Mouse (Mus musculus) forebrain, embryonic 12.5 days (tissue): ENCODE measurements at regions not wholly inside any gene's neighbourhood (a gene's known extent, or its start where the extent isn't known, plus 50 kb on each side); places are given as distances from the start of the nearest gene placed in this dataset.

Experiments
- ATAC-seq: fragments of 200-750 bp; cut with Nextera tagmentation; 2 replicates; pipeline ENCODE4 v1.8.0; 2017; ENCODE audit warnings: moderate TSS enrichment; ENCODE audit not compliant: low FRiP score
- H3K27ac ChIP-seq: fragments of 300-500 bp; sonication (generic); 2 replicates; pipeline ENCODE4 v1.5.1; 2016; ENCODE audit warnings: mild to moderate bottlenecking
- H3K27me3 ChIP-seq: fragments of 300-500 bp; sonication (generic); 2 replicates; pipeline ENCODE4 v1.6.1; 2016; ENCODE audit warnings: mild to moderate bottlenecking
- H3K36me3 ChIP-seq: fragments of 300-500 bp; sonication (generic); replicated peaks from 2 replicates; pipeline ENCODE4 v1.6.1; 2016; ENCODE audit warnings: mild to moderate bottlenecking
- H3K4me1 ChIP-seq: fragments of 300-500 bp; sonication (generic); 2 replicates; pipeline ENCODE4 v1.6.1; 2016
- H3K4me2 ChIP-seq: fragments of 300-500 bp; sonication (generic); 2 replicates; pipeline ENCODE4 v1.6.1; 2016; ENCODE audit warnings: mild to moderate bottlenecking, moderate library complexity
- H3K4me3 ChIP-seq: fragments of 300-500 bp; sonication (generic); replicated peaks from 2 replicates; pipeline ENCODE4 v1.5.1; 2016; ENCODE audit warnings: mild to moderate bottlenecking
- H3K9ac ChIP-seq: fragments of 300-500 bp; sonication (generic); 2 replicates; pipeline ENCODE4 v1.6.1; 2016; ENCODE audit warnings: mild to moderate bottlenecking
- H3K9me3 ChIP-seq: fragments of 300-500 bp; sonication (generic); 2 replicates; pipeline ENCODE4 v1.6.1; 2016
- WGBS: fragments of 180-500 bp; shearing (Covaris S2); methylation state at CpG from one replicate; pipeline ENCODE4 v1.1.7; 2016; 5-methylcytosine and 5-hydroxymethylcytosine counted together

GRCm38 (mm10) chr1:98813990-98814389 is 393.1 kb downstream of the Slco6d1 start:
- no peaks in the 10 kb centered on the region for H3K36me3 ChIP-seq
- H3K27ac ChIP-seq: no peak overlapping the region
- H3K9ac ChIP-seq: no peak overlapping the region
- 92% methylated on average over 2 of the region's 2 CpGs for WGBS
- no peak for ATAC-seq
- no peaks in the 10 kb centered on the region for H3K9me3 ChIP-seq
- H3K27me3 ChIP-seq: no peaks in the 10 kb centered on the region
- no peak overlapping the region for H3K4me2 ChIP-seq
- no peak overlapping the region for H3K4me3 ChIP-seq
- no peaks in the 10 kb centered on the region for H3K4me1 ChIP-seq

GRCm38 (mm10) chr1:98818076-98818475 is 397.2 kb downstream of the Slco6d1 start:
- no peak for ATAC-seq
- H3K27me3 ChIP-seq: no peaks in the 10 kb centered on the region
- H3K9me3 ChIP-seq: no peaks in the 10 kb centered on the region
- no peak overlapping the region for H3K27ac ChIP-seq
- WGBS: 89% methylated on average over 2 of the region's 2 CpGs
- H3K4me1 ChIP-seq: no peaks in the 10 kb centered on the region
- H3K4me3 ChIP-seq: no peak overlapping the region
- H3K36me3 ChIP-seq: no peaks in the 10 kb centered on the region
- H3K4me2 ChIP-seq: no peak overlapping the region
- H3K9ac ChIP-seq: no peak overlapping the region

- no peak overlapping the region for H3K9ac ChIP-seq
- H3K4me1 ChIP-seq: no peaks in the 10 kb centered on the region
- H3K4me3 ChIP-seq: no peak overlapping the region
- no peak for ATAC-seq
- H3K27me3 ChIP-seq: no peaks in the 10 kb centered on the region
- no peak overlapping the region for H3K4me2 ChIP-seq
- WGBS: 87% methylated on average over 1 of the region's 1 CpGs
- H3K27ac ChIP-seq: no peak overlapping the region
- no peaks in the 10 kb centered on the region for H3K36me3 ChIP-seq
- no peaks in the 10 kb centered on the region for H3K9me3 ChIP-seq
Measured at GRCm38 (mm10) chr1:98860236-98860635, 439.3 kb downstream of the Slco6d1 start.

- Histone ChIP-seq H3K9ac (no peak overlapping the region), H3K4me3 (no peak overlapping the region), H3K4me2 (no peak overlapping the region), H3K27me3 (no peaks in the 10 kb centered on the region), H3K27ac (no peak overlapping the region), H3K9me3 (no peaks in the 10 kb centered on the region), H3K36me3 (no peaks in the 10 kb centered on the region), H3K4me1 (no peaks in the 10 kb centered on the region)
- ATAC-seq: no peak
- 85% methylated on average over 3 of the region's 3 CpGs for WGBS
Measured at GRCm38 (mm10) chr1:98906260-98906659, 485.3 kb downstream of the Slco6d1 start.

GRCm38 (mm10) chr1:98923043-98923442 is 502.1 kb downstream of the Slco6d1 start:
- no peak for ATAC-seq
- Histone ChIP-seq H3K4me3 (no peak overlapping the region), H3K4me1 (no peaks in the 10 kb centered on the region), H3K4me2 (no peak overlapping the region), H3K27me3 (no peaks in the 10 kb centered on the region), H3K36me3 (no peaks in the 10 kb centered on the region), H3K9ac (no peak overlapping the region), H3K27ac (no peak overlapping the region), H3K9me3 (no peaks in the 10 kb centered on the region)
- 95% methylated on average over 2 of the region's 2 CpGs for WGBS

- H3K27ac ChIP-seq: no peak overlapping the region
- ATAC-seq: no peak; the same call in 1 of the 2 replicates
- no peaks in the 10 kb centered on the region for H3K4me1 ChIP-seq
- H3K36me3 ChIP-seq: no peaks in the 10 kb centered on the region
- WGBS: 66% methylated on average over 2 of the region's 2 CpGs
- no peak overlapping the region for H3K4me3 ChIP-seq
- no peaks in the 10 kb centered on the region for H3K9me3 ChIP-seq
- no peak overlapping the region for H3K4me2 ChIP-seq
- H3K27me3 ChIP-seq: no peaks in the 10 kb centered on the region
- H3K9ac ChIP-seq: no peak overlapping the region
Measured at GRCm38 (mm10) chr1:98924933-98925332, 504.0 kb downstream of the Slco6d1 start.

GRCm38 (mm10) chr1:98930926-98931325 is 510.0 kb downstream of the Slco6d1 start:
- Histone ChIP-seq H3K4me1 (no peaks in the 10 kb centered on the region), H3K27me3 (no peaks in the 10 kb centered on the region), H3K4me3 (no peak overlapping the region), H3K36me3 (no peaks in the 10 kb centered on the region), H3K9me3 (no peaks in the 10 kb centered on the region), H3K4me2 (no peak overlapping the region), H3K27ac (no peak overlapping the region), H3K9ac (no peak overlapping the region)
- no peak for ATAC-seq
- 79% methylated on average over 1 of the region's 1 CpGs for WGBS

- H3K9ac ChIP-seq: no peak overlapping the region
- no peak overlapping the region for H3K4me3 ChIP-seq
- H3K4me1 ChIP-seq: no peaks in the 10 kb centered on the region
- no peak overlapping the region for H3K4me2 ChIP-seq
- no peak overlapping the region for H3K27ac ChIP-seq
- no peaks in the 10 kb centered on the region for H3K9me3 ChIP-seq
- 95% methylated on average over 1 of the region's 1 CpGs for whole genome bisulfite sequencing
- no peak for ATAC-seq
- no peaks in the 10 kb centered on the region for H3K36me3 ChIP-seq
- no peaks in the 10 kb centered on the region for H3K27me3 ChIP-seq
Measured at GRCm38 (mm10) chr1:98932239-98932638, 511.3 kb downstream of the Slco6d1 start.

GRCm38 (mm10) chr1:98977686-98978085 is 556.8 kb downstream of the Slco6d1 start:
- Histone ChIP-seq H3K27ac (no peak overlapping the region), H3K4me1 (no peaks in the 10 kb centered on the region), H3K36me3 (no peaks in the 10 kb centered on the region), H3K9ac (no peak overlapping the region), H3K4me2 (no peak overlapping the region), H3K27me3 (no peaks in the 10 kb centered on the region), H3K9me3 (no peaks in the 10 kb centered on the region), H3K4me3 (no peak overlapping the region)
- 86% methylated on average over 1 of the region's 1 CpGs for WGBS
- ATAC-seq: no peak
